Comparison of ENCODE assay signal across 28 mouse cellular contexts in the genomic region with DNA sequence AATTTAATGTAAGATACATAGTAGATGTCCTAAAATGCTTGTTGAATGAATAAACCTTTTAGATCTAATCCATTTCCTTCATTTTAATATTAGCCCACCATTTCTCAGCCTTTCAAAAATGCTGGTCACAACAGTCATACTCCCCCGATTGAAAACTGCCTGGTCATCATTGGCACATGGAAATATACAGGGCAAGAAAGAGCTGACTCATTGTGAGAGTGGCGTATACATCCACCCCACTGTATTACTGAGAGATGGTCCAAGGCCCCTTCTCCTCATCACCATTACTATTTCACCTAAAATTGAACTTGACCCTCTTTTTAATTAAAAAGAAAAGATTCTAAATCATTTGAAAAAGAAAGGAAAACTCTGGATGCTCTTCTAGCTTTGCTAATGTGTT. TPM values are rescaled to one million over a fixed set of nuclear protein-coding genes. Genes with fewer than 3 reads are reported as not detected.
DNase-seq lines count a peak whose midpoint lies in the region; ATAC-seq and TF ChIP-seq lines count a peak whose summit lies in the region.
"Had no signal": no experiment of that assay in that cellular context is flagged by ENCODE, and none has a peak within 500 bp of the region (broad histone marks: within the 10 kb centered on the region; RNA-seq: fewer than 3 reads in every experiment).

No protein-coding gene starts in this region.

- H3K4me3 ChIP-seq in megakaryocyte, embryonic 14.5 days (replicated peaks): peak overlapping the region; percentile 56
- no peak overlapping the region for H3K4me3 ChIP-seq in ES-E14 (ENCODE audit: insufficient read depth in 1 of 2, low read depth in 1 of 2, low read length in 2 of 2, poor library complexity in 1 of 2, severe bottlenecking in 1 of 2)
- H3K4me3 ChIP-seq: embryonic facial prominence, embryonic 10.5 days; embryonic facial prominence, embryonic 15.5 days; forebrain, embryonic 13.5 days; heart, embryonic 10.5 days; heart, embryonic 15.5 days; hindbrain, embryonic 12.5 days; intestine, embryonic 15.5 days; limb, embryonic 12.5 days; midbrain, embryonic 13.5 days; neural tube, embryonic 13.5 days had no signal

- H3K27ac ChIP-seq in ES-E14 (ENCODE audit: insufficient read depth, low read depth, low read length, poor library complexity, severe bottlenecking): no peak overlapping the region
- H3K27ac ChIP-seq: embryonic facial prominence, embryonic 10.5 days; embryonic facial prominence, embryonic 15.5 days; forebrain, embryonic 13.5 days; heart, embryonic 10.5 days; heart, embryonic 15.5 days; hindbrain, embryonic 12.5 days; hindbrain, postnatal 0 days; intestine, embryonic 15.5 days; kidney, postnatal 0 days; limb, embryonic 12.5 days; liver, embryonic 14.5 days; midbrain, embryonic 13.5 days; neural tube, embryonic 13.5 days had no signal

- in situ Hi-C loops in ES-E14 (cut with MboI; ENCODE audit: low sequenced_read_pairs in 2 of 2, unreplicated experiment in 2 of 2): no loop called here

- 0 out of 2 replicates have a peak, but pooled peaks cover 10% of the 10 kb centered on the region for H3K9me3 ChIP-seq in megakaryocyte, embryonic 14.5 days
- no peaks in the 10 kb centered on the region for H3K9me3 ChIP-seq in ES-E14 (ENCODE audit: control insufficient read depth, insufficient read depth, low read depth, low read length)
- H3K9me3 ChIP-seq: embryonic facial prominence, embryonic 10.5 days; embryonic facial prominence, embryonic 15.5 days; forebrain, embryonic 13.5 days; heart, embryonic 10.5 days; heart, embryonic 15.5 days; hindbrain, embryonic 12.5 days; intestine, embryonic 15.5 days; limb, embryonic 12.5 days; midbrain, embryonic 13.5 days; neural tube, embryonic 13.5 days had no signal

- H3K36me3 ChIP-seq in megakaryocyte, embryonic 14.5 days (replicated peaks; ENCODE audit: low read length): no peaks in the 10 kb centered on the region
- no peaks in the 10 kb centered on the region for H3K36me3 ChIP-seq in ES-E14 (ENCODE audit: control insufficient read depth, insufficient read depth, low read length, poor library complexity, severe bottlenecking)
- H3K36me3 ChIP-seq: embryonic facial prominence, embryonic 10.5 days; embryonic facial prominence, embryonic 15.5 days; heart, embryonic 10.5 days; heart, embryonic 15.5 days; hindbrain, embryonic 12.5 days; intestine, embryonic 15.5 days; limb, embryonic 12.5 days; midbrain, embryonic 13.5 days; neural tube, embryonic 13.5 days had no signal

- peaks cover 21% of the 10 kb centered on the region for H3K4me1 ChIP-seq in megakaryocyte, embryonic 14.5 days
- H3K4me1 ChIP-seq in ES-E14 (ENCODE audit: control insufficient read depth in 2 of 2, insufficient read depth in 2 of 2, low read length in 2 of 2, poor library complexity in 1 of 2): no peaks in the 10 kb centered on the region
- H3K4me1 ChIP-seq: embryonic facial prominence, embryonic 10.5 days; forebrain, embryonic 13.5 days; heart, embryonic 10.5 days; heart, embryonic 15.5 days; hindbrain, embryonic 12.5 days; intestine, embryonic 15.5 days; midbrain, embryonic 13.5 days; neural tube, embryonic 13.5 days had no signal

- peak; percentile 21 for DNase-seq in ES-E14 (ENCODE audit: low read depth, low spot score)
- peak; percentile 4 for DNase-seq in c-Kit-negative CD71-positive TER-119-positive erythroid progenitor cells, embryonic 14.5 days (ENCODE audit: low read depth, low spot score)
- no peak for DNase-seq in layer of hippocampus, adult 18-20 months (ENCODE audit: low spot score in 2 of 2)
- no peak for DNase-seq in lung, postnatal 10 days
- DNase-seq: adrenal gland, postnatal 25 days; cerebellum, adult 2 months; cerebellum, postnatal 14 days; gastrocnemius, postnatal 14 days; heart, postnatal 36 days; kidney, adult 2 months; kidney, postnatal 4 days; lung, embryonic 14.5 days had no signal

- peaks cover 2% of the 10 kb centered on the region for H3K27me3 ChIP-seq in megakaryocyte, embryonic 14.5 days (replicated peaks)
- H3K27me3 ChIP-seq: embryonic facial prominence, embryonic 15.5 days; forebrain, embryonic 13.5 days; heart, embryonic 15.5 days; hindbrain, embryonic 12.5 days; intestine, embryonic 15.5 days; limb, embryonic 12.5 days; midbrain, embryonic 13.5 days; neural tube, embryonic 13.5 days had no signal

- no peak for ATAC-seq in megakaryocyte, adult 5-6 weeks (ENCODE audit: poor library complexity, severe bottlenecking)
- ATAC-seq in erythroblast, adult 5-6 weeks (replicated peaks; ENCODE audit: low FRiP score, poor library complexity, severe bottlenecking): no peak
- ATAC-seq: forebrain, embryonic 13.5 days; hindbrain, postnatal 0 days; intestine, embryonic 15.5 days; midbrain, embryonic 13.5 days had no signal

- H3K9ac ChIP-seq in ES-E14 (ENCODE audit: insufficient read depth, low read depth, low read length, poor library complexity, severe bottlenecking): no peak overlapping the region
- H3K9ac ChIP-seq: embryonic facial prominence, embryonic 15.5 days; forebrain, embryonic 13.5 days; heart, embryonic 15.5 days; hindbrain, embryonic 12.5 days; intestine, embryonic 15.5 days; limb, embryonic 12.5 days; liver, embryonic 14.5 days; lung, embryonic 14.5 days; midbrain, embryonic 13.5 days; neural tube, embryonic 13.5 days had no signal

TF ChIP-seq in ES-E14, 5 proteins besides CTCF, POLR2A, EP300 and RAD21:
- peak; percentile 85 for TF ChIP-seq MAFK (IDR thresholded peaks at IDR 0.05; ENCODE audit: insufficient read depth, low read depth, low read length)
- no peak for TF ChIP-seq ZNF384 (IDR thresholded peaks at IDR 0.05; ENCODE audit: low read depth, low read length)
- no peak for TF ChIP-seq ZC3H11A (IDR thresholded peaks at IDR 0.05; ENCODE audit: borderline replicate concordance, low read depth, low read length)
- no peak for TF ChIP-seq HCFC1 (IDR thresholded peaks at IDR 0.05; ENCODE audit: borderline replicate concordance, insufficient read depth, low read length)

RNA-seq across cellular contexts. Expression of a gene that starts 26.2 kb away (rescaled TPM):
- 4.7 and 10.4 TPM in 2 replicates for polyA plus RNA-seq in megakaryocyte, embryonic 14.5 days (2012; ENCODE audit: insufficient read depth, low replicate concordance)
- total RNA-seq in megakaryocyte, adult 5-6 weeks (2015): 45.4 and 47.9 TPM in 2 replicates
- total RNA-seq in megakaryocyte, adult 5-6 weeks (2017): 113 and 115 TPM in 2 replicates
- 97.7 and 127 TPM in 2 replicates for total RNA-seq in ES-E14 (2012; rRNA removed)
- 12.1 and 19.2 TPM in 2 replicates for total RNA-seq in erythroblast, adult 5-6 weeks (2015; ENCODE audit: low replicate concordance)
- total RNA-seq in erythroblast, adult 5-6 weeks (2017; ENCODE audit: low replicate concordance): 26.1 and 49.0 TPM in 2 replicates
- 10 to 100 TPM; 32.9 to 38.5 TPM for total RNA-seq in layer of hippocampus, adult 18-20 months (2021)

Comparison
In these comparisons a context has a peak if more than half of its experiments do, and no peak if none do; other contexts are left out.
1. DNase-seq: peak in ES-E14 (single experiment) and c-Kit-negative CD71-positive TER-119-positive erythroid progenitor cells, embryonic 14.5 days (single experiment); none in layer of hippocampus, adult 18-20 months (0 of 2) and lung, postnatal 10 days (single experiment).